Mouse (Mus musculus) spleen, postnatal 10 days (tissue): Measurements from ENCODE around the gene Gm6657.

Experiments
- DNase-seq, 2 experiments: peaks; one replicate each; pipeline ENCODE4 v3.0.0; 2021 to 2022; ENCODE audit warnings: low spot score in 2 of 2

Gene Gm6657

DNA sequence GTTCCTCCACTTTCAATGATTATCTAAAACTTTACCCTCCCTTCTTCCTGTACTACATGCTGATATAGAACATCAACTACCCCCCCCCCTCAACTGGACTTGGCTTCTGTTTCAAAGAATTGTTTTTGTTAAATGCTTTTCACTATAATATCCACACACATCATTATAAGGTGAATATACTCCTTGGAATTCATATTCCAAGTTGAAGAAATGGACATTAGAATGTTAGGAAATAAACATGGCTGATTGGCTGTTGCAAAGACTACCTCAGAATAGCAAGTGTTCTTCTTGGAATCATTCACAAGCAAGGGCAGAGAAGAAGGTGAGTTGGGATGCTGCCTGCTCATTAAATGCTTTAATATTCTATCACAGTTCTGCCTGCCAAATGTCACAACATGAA, at the start of gene Gm6657:
Gm6657 (plus strand) TSS at position 301 of the 400 bp plus-strand sequence.
- DNase-seq = no peak

DNA sequence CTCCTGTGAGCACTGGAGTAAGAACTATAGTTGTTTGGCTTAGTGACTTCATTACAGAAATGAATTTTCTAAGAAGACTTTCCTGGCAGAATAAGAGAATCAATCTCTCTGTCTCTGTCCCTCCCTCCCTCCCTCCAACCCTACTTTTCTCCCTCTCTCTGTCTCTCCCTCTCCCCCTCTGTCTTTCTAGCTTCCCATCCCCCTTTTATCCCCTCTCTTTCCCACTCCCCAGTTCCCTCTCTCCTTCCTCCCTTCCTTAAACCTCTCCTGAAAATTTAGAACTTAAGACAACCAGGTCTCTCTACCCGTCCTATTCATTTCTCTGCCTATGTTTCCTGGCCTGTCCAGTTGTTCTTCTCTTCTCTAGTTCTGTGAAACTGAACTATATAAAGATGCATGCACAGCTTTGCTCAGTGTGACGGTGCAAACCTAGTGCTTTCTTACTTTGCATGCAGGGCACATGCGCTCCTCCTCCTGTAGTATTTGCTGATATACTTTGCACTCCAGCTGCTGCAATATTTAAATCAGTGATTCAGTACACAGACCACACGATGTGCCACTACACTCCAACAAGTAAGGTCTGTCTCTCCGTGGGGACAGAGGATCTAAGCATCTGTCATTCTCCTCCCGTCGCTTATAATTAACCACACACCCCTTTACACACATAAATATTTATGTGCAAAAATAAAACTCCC, 40.6 kb upstream of the Gm6657 start:
- DNase-seq = no peak

DNA sequence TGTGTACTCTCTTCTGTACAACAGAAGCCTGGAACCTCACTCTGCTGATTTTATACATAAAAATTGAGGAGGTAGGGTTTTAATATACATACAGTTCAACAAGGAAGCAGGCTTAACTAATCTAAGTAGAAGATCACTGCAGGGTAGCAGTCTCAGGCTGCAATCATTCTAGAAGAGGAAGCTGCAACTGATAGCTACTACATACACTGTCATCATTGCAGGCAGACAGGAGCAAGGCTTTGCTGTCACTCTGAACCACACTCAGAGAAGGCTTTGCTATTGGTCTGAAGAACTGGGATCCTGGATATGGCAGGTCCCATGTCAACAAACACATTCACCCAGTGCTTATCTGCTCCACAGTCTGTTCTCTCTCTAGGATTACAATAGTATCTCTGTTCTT, 23.9 kb upstream of the Gm6657 start:
- no peak for DNase-seq

DNA sequence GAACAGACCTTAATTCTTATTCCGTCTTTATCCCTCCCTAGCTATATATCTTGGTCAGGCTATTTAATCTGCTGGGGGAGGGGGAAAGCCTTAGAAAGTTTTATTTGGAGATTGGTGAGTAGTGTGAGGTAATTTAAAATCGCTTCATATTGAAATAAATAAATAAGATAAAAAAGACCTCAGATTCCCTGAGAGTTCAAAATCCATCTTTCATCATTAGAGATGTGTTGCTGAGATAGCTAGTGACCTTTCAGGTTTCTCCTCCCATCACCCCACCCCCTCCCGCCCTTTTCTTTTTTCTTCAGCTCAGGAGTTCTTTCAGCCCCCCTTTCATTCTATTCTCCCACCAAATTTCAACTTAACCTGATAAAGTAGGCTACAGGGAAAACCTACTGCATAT, 20.1 kb upstream of the Gm6657 start:
- no peak for DNase-seq

DNA sequence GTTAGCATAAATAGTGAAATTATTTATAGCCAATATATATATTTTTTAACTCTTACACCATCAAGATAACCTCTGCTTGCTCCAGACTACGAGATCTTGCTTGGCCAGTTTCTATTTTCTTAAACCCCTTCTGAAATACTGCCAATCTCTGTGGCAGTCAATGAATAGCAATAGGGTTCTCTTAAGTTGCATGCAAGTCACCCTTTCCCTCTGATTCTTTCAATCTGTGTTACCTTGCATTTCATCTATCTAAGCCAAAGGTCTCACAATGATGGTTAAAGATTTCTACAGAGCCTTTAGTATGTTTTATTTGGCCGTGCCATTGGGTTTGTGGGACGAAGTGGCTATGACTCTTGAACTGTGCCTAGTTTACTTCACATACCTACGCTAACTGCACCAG, 19.4 kb upstream of the Gm6657 start:
- DNase-seq = no peak

DNA sequence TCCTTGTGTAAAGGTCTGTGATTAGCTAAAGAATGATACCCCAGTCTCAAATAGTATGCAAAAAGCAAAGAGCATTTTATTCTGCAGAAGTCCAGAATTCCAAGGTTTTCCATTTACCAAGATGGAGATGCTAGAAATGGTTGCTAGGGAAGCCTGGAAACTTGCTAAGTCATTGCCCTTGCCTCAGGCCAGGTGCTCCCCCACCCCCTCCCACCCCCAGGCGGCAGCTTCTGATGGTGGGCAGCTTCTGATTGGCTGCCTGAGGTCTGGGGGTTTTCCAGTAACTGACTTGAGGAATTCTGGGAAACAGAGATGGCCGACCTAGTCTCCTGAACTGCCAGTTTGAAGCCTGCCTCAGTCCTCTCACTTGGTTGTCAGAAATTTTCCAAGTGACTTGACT, 12.6 kb upstream of the Gm6657 start:
- DNase-seq = no peak

DNA sequence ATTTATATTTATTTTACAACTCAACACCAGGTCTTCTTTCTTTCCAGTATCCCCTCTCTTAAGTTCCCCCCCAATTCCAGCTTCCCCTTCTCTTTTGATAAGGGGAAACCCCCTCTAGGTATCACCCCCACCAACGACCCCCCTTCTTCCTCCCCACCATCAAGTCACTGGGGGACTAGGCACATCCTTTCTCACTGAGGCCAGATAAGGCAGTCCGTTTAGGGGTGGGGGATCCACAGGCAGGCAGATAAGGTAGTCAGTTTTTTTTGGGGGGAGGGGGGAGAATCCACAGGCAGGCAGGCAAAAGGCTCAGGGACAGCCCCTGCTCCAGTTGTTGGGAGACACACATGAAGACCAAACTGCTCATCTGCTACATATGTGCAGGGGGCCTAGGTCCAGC, 1.3 kb downstream of the Gm6657 start:
- no peak for DNase-seq

DNA sequence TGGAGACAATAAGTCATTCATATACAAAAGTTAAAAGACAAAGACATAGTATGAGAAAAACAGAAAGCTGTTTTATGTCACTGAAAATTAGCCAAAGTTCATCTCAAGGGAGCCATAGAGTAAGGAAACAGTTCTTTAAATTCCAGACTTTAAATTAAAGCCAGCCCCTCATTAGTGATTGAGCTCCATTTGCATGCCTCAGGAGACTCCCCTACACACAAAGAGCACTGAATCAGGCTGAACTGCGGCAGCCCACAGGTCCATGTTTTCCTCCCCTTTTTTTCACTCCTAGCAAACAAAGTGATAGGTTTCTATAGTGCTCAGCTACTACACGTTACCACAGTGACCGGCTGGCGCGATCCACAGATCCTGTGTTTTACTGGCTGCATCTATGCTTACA, 9.6 kb downstream of the Gm6657 start:
- DNase-seq = no peak

DNA sequence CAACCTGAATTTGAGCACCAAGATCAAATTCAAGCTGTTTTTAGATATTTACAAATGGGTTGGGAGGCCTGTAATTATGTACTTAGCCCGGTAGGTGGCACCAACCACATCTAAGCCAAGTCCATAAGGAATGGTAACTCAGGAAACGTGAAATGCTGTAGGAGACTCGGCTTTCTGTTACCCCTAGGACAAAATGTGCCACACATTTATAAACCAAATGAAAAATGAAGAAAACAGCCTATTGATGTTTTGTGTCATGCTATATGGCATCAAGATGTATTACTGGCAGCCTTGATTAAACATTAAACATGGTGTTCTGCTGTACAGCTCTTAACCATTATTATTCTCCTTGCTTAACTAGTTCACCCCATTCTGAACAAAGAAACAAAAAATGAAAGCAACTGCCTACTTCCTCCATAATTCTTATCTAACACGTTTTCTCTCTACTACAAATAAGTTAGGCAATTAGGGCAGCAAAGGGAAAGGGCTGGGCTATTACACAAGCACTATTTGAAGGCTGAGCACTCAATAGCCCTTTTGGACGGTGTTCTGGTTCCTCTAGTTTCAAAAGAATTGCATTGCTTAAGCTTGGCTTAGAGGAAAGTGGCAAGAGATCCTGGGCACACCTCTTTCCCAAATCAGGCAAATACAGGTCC, 12.0 kb downstream of the Gm6657 start:
- DNase-seq = peak in 1 of 2 experiments; percentile 39

DNA sequence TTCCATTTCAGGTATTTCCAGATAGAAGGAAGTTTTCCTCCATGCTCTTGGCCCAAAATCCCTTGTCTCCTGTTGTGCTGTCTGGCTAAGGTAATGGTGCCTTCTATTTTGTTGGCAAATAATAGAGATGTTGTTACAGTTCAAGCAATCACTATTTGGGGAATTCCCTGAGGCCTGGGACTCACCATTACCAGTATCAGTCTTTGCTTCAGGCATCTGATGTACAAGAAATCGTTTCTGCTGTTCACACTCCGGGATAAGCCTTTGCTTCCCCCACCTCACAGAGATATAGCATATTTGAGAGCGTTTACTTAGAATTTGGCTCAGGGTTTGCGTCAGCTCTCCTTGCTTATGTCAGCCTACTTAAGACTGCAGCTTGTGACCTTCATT, 12.5 kb downstream of the Gm6657 start:
- DNase-seq = no peak

DNA sequence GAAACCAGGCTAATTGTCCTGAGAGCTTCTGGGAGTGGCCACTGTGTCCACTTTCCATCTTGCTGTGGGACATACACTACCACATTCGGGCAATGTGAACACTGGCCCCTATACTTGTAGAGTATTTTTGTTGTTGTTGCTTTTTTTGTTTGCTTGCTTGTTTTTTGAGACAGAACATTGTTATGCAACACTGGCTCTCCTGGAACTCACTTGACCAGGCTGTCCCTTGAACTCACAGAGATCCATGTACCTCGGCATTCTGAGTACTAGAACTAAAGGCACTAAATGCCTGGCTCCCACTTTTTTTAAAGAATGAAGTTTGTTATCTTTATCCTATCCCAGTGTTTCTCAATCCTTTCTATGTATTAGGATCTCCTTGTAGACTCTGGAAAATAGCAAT, 15.8 kb downstream of the Gm6657 start:
- no peak for DNase-seq

DNA sequence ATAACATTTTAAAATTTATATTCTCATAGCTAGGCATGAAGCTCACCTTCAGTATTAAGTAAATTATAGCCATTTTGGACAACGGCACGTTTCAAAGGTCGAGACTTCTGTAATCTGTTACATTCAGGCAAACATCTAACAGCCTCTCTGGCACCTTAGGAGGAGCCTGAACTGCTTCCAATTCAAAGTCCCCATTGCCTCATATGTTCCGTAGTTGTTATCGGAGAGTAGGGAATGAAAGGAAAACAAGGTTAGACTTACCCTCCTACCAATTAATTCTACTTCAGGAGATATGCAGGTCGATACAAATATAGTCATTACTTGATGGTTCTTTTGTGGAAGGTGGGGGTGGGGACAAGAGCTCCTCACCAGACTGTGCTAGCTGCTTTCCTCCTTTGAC, 21.4 kb downstream of the Gm6657 start:
- DNase-seq = no peak

DNA sequence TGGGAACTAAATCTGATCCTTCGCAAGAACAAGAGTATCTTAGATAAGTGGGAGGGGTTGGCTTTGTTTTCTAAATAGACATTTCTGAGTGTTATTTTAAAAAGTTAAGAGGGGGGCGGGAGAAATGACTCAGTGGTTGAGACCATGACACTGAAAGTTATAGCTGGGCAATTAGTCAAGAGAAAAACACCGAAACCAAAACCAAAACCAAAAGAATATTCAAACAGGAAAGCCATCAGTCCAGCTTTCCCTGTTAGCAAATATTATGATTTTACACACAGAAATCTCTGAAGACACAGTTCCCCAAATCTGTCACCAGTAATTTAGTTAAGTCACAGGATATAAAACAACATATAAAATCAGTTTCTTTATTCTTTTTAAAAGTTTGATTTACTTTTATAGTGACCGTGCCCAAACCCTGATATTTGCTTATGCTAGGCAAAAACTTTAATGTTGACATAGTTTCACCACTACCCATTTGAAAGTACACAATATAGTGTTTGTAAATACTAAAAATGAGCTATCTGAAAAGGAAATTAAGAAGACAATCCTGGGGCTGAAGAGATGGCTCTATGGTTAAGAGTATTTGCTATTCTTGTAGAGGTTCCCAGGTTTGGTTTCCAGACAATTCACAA, 25.3 kb downstream of the Gm6657 start:
- DNase-seq = no peak

DNA sequence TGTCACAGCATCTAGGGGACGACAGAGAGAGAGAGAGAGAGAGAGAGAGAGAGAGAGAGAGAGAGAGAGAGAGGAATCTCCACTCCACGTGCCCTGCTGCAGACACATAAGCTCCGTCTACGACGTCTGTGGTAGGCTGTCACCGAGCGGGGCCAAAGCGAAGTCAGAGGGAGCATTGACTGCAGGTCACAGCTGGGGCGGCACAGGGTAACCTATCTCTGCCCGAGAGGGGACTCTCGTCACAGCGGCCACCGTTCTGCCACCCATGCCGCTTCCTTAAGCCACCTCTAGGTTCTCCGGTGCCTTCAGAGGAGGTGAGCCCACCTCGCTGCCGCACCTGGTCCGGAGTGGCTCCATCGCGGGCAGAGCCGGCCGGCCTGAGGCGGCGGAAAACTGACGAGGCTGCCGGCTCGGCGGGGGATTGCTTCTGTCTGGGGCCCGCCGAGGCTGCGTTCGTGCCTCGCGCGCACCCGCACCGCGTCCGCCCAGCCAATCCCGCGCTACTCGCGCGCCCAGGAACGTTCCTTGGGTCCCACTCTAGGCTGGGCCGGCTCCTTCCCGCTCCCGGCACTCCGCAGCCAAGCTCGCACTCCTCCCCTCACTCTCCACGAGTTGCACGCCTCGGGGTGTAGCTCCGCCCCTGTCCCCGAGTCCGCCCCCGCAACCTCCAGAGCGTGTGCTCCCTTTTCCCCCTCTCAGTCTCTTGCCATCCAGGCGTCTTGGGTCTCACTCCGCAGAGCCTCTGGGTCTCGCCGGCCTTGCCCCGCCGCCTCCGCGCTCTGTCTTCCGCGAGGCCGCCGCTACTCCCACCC, 31.9 kb downstream of the Gm6657 start, which contains the start of gene Gphn:
Gphn (plus strand) TSS at position 673 of the 812 bp plus-strand sequence.
- peak; percentile 69 to 78 for DNase-seq

DNA sequence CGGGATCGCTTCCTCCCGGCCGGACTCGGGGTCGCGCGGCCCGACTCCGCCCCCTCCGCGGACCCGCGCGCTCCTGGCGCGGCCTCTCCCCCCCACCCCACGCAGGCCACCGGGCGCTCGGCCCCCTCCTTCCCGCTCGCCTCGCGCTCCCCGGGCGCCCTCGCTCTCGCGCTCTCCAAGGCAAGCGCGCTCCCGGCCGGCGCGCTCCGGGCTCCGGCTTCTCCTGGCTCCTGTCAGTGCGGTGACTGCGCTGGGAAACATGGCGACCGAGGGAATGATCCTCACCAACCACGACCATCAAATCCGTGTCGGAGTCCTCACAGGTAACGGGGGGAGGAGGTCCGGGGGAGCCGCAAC, 32.5 kb downstream of the Gm6657 start:
- peak; percentile 65 to 68 for DNase-seq

DNA sequence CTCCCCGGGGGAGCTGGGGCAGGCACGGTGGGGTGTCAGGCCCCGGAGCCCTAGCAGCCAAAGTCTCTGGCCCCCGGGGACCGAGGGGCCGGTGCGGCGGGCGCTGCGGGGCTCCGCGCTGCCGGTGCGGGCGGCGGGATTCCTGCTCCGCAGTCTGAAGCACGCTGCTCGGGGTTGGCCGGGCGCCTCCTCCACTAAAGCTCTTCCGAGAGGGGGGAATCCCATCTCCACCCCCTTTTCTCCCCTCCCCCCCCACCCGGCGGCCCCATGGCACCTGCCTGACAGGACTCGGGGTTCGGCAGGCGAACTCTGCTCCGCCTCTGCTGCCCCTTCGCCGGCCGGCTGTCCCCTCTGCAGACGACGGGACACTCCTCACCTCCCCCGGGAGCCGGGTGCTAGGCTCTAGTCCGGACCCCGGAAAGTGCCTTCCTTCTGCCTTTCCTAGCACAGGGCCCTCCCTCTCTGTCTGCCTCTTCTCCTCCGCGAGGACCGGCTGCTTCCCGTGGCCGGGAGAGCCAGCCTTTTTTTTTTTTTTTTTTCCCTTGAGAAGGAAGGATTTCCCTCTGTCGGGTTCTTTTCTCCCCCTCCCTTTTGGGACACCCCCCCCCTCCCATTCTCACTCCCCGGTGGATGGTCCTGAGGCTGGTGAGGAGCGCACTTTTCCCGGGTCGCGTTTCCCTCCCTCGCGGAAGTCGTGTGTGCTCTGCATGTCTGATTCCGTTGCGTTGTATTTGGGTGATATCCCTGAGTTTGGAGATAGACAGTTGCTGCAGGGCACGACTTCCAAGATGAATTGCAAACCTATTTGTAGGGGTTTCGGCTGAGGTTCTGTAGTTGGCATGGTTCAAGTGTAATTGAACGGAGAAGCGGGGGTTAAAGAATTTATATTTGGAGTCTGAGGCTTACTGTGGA, 33.2 kb downstream of the Gm6657 start:
- peak; percentile 39 to 42 for DNase-seq

DNA sequence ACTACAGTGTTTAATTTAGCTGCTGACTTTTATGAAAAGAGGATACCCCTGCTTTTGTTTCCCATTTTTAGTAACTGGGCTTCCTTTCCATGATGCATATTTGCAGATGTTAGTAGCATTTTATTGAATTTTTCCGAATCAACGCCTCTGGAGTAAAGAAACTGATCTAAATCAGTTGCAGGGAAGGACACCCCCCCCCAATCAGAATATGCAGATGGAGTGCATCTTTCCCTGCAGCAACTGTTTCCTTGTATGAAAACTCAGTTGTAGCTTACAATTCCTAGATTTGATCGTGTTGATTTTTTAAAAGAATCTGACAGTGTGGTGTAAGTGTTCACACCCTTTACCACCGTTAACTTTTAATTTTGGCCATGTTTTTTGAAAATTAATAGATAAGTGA, 34.1 kb downstream of the Gm6657 start:
- DNase-seq = no peak

DNA sequence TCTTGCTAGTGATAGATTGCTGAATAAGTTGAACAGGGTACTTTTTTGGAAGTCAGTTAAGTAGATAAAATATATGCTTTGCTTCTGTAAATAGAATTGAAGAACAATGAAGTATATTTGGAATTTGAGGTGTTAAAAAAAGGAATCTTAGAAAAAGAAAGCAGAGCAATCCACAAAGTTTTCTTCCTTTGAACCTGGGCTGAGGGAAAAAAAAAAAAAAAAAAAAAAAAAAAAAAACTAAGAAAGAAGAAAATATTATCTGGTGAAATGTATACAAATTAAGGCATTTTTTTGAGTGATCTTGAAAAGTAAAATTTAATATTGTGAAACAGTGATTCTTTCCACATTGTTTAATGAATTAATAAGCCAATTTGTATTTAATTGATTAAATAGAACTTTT, 38.5 kb downstream of the Gm6657 start:
- DNase-seq = no peak

DNA sequence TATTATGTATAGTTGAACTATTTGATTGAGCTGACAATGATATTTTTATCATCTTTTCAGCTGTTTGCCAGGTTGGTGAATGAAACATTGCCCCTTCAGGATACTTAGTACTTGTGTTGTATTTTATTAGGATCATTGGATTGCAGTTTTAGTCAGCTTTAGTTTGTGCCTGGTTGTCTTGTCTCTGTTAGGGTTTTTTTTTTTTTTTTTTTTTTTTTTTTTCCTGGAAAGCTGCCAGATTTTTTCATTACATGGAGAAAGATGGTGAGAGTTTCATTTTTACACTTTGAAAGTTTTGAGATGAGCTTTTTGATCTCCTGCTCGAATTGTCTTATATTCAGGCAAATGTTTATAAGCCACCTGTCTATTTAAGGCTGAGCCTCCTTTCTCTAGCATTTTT, 54.3 kb downstream of the Gm6657 start:
- DNase-seq = no peak

DNA sequence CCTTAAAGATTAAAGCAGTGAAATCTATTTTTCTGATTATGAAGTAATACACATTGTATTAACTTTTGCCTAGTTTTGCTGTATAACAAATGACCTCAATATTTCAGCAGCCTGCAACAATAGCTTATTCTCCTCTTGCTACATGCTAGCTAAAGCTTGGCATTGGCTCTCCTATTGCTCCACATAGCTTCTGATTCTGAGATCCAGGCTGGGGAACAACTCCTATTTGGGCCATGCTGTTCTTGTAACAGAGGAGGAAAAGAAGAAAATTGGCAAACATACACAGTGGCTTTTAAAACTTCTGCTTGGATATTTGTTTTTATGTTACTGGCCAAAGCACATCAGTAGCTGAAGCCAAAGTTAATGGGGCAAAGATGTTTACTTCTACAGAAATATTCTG, 55.1 kb downstream of the Gm6657 start:
- no peak for DNase-seq
